Mouse (Mus musculus) cortical plate, adult 2 months (tissue): ENCODE results near the gene Aldh1a2.

Source experiments
- CTCF ChIP-seq: fragments of 200-500 bp; IDR thresholded peaks from 2 replicates; pipeline ENCODE4 v1.5.1; 2011; ENCODE audit warnings: mild to moderate bottlenecking, control low read depth, low read length; ENCODE audit not compliant: insufficient read depth; ENCODE audit errors: extremely low read depth
- POLR2A ChIP-seq: fragments of 200-500 bp; IDR thresholded peaks from 2 replicates; pipeline ENCODE4 v1.6.1; 2011; ENCODE audit warnings: mild to moderate bottlenecking, low read length, control low read depth; ENCODE audit not compliant: insufficient read depth; ENCODE audit errors: extremely low read depth

DNA sequence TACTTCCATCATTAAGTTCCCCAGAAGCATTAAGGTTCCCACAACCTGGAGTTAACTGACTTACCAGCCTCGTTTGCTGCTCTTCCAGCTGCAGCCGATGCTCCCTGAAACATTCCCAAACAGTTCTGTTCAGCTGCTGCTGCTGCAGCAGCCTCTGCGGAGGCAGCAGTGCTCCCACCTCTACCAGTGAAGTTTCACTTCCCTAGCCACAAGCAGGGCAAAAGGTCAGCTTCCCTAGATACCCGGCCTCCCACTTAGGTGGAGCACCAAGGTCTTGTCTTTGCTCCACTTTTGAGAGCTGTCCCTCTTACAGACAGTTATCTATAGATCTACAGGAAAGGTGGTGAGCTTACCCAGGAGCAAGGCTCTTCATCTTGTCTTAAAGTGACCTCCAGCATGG lies 2.0 kb upstream of the Aldh1a2 start:
- TF ChIP-seq CTCF: no peak
- no peak for TF ChIP-seq POLR2A
